24 mouse cellular contexts compared by ENCODE assay signal in genomic region chr2:135983972-135984371, GRCm38 (mm10).
A peak's percentile ranks its signal among the peaks of the same experiment; 100 is the strongest.
DNase-seq lines count a peak whose midpoint lies in the region; ATAC-seq and TF ChIP-seq lines count a peak whose summit lies in the region.
"Had no signal": no experiment of that assay in that cellular context is flagged by ENCODE, and none has a peak within 500 bp of the region (broad histone marks: within the 10 kb centered on the region; RNA-seq: fewer than 3 reads in every experiment).

No protein-coding gene starts in this region.

- H3K36me3 ChIP-seq in forebrain, embryonic 13.5 days (ENCODE audit: poor library complexity, severe bottlenecking), result peaks cover 18% of the 10 kb centered on the region; the same call in 1 of the 2 replicates
- no peaks in the 10 kb centered on the region for H3K36me3 ChIP-seq in forebrain, embryonic 15.5 days
- H3K36me3 ChIP-seq in heart, embryonic 10.5 days, result peaks cover 12% of the 10 kb centered on the region; the same call in 1 of the 2 replicates
- H3K36me3 ChIP-seq in myocyte (ENCODE audit: control insufficient read depth, insufficient read depth), result peaks cover 18% of the 10 kb centered on the region
- H3K36me3 ChIP-seq: embryonic facial prominence, embryonic 15.5 days had no signal

- DNase-seq in heart, adult 11 months, result peak; percentile 88
- DNase-seq in heart, embryonic 10.5 days (ENCODE audit: low spot score), result no peak
- no peak for DNase-seq in right cerebral cortex, postnatal 14 days
- DNase-seq: adrenal gland, postnatal 14 days; cerebellum, adult 2 months; cerebellum, postnatal 25 days; embryo, embryonic 11 days; heart, adult 2 months; kidney, adult 18-20 months; layer of hippocampus, adult 9-11 months; lung, postnatal 4 days; spleen, adult 18-20 months; thymus, postnatal 14 days had no signal

- no peak for TF ChIP-seq POLR2A in myocyte (IDR thresholded peaks at IDR 0.05; ENCODE audit: insufficient read length, low read depth)

- H3K27me3 ChIP-seq in forebrain, embryonic 13.5 days, result no peaks in the 10 kb centered on the region
- H3K27me3 ChIP-seq in forebrain, embryonic 15.5 days, result no peaks in the 10 kb centered on the region
- H3K27me3 ChIP-seq in heart, embryonic 10.5 days (ENCODE audit: insufficient read depth, poor library complexity, severe bottlenecking), result no peaks in the 10 kb centered on the region
- no peaks in the 10 kb centered on the region for H3K27me3 ChIP-seq in myocyte (ENCODE audit: control insufficient read depth, insufficient read depth, insufficient read length)
- H3K27me3 ChIP-seq: embryonic facial prominence, embryonic 15.5 days; hindbrain, embryonic 12.5 days had no signal

- peak; percentile 67; the same call in 1 of the 2 replicates for ATAC-seq in forebrain, embryonic 13.5 days
- ATAC-seq in forebrain, embryonic 15.5 days (replicated peaks), result no peak; the same call in 1 of the 2 replicates
- ATAC-seq in granulocyte monocyte progenitor cell, adult 5-6 weeks (replicated peaks; ENCODE audit: poor library complexity, severe bottlenecking), result peak; percentile 48
- ATAC-seq: CD4-positive, CD25-positive, alpha-beta regulatory T cell, adult 4 months; midbrain, embryonic 16.5 days had no signal

- WGBS in forebrain, embryonic 13.5 days, result 83% methylated on average over 4 of the region's 4 CpGs
- 75% methylated on average over 4 of the region's 4 CpGs for WGBS in forebrain, embryonic 15.5 days
- WGBS in heart, embryonic 10.5 days, result 63% methylated on average over 4 of the region's 4 CpGs

- no peak overlapping the region for H3K4me3 ChIP-seq in forebrain, embryonic 13.5 days
- H3K4me3 ChIP-seq in forebrain, embryonic 15.5 days, result no peak overlapping the region
- H3K4me3 ChIP-seq in heart, embryonic 10.5 days, result no peak overlapping the region
- H3K4me3 ChIP-seq in myocyte, result no peak overlapping the region
- H3K4me3 ChIP-seq: embryonic facial prominence, embryonic 15.5 days; heart, adult 2 months; hindbrain, embryonic 12.5 days; left cerebral cortex, adult 2 months; midbrain, embryonic 10.5 days had no signal

- H3K9ac ChIP-seq in forebrain, embryonic 13.5 days, result no peak overlapping the region
- H3K9ac ChIP-seq in forebrain, embryonic 15.5 days (replicated peaks), result no peak overlapping the region
- H3K9ac ChIP-seq: embryonic facial prominence, embryonic 15.5 days; hindbrain, embryonic 12.5 days had no signal

- no peak overlapping the region for H3ac ChIP-seq in myocyte (ENCODE audit: control insufficient read depth, insufficient read length)

- no peaks in the 10 kb centered on the region for H3K9me3 ChIP-seq in forebrain, embryonic 13.5 days (replicated peaks)
- H3K9me3 ChIP-seq in forebrain, embryonic 15.5 days, result no peaks in the 10 kb centered on the region
- no peaks in the 10 kb centered on the region for H3K9me3 ChIP-seq in heart, embryonic 10.5 days
- H3K9me3 ChIP-seq: embryonic facial prominence, embryonic 15.5 days; hindbrain, embryonic 12.5 days; midbrain, embryonic 10.5 days had no signal

- H3K4me2 ChIP-seq in forebrain, embryonic 13.5 days, result no peak overlapping the region
- no peak overlapping the region for H3K4me2 ChIP-seq in forebrain, embryonic 15.5 days (replicated peaks)
- H3K4me2 ChIP-seq in myocyte (ENCODE audit: low read depth), result no peak overlapping the region
- H3K4me2 ChIP-seq: embryonic facial prominence, embryonic 15.5 days; hindbrain, embryonic 12.5 days had no signal

- no peak overlapping the region for H3K27ac ChIP-seq in forebrain, embryonic 13.5 days
- H3K27ac ChIP-seq in forebrain, embryonic 15.5 days (replicated peaks), result no peak overlapping the region
- no peak overlapping the region for H3K27ac ChIP-seq in heart, embryonic 10.5 days
- H3K27ac ChIP-seq: embryonic facial prominence, embryonic 15.5 days; heart, adult 2 months; hindbrain, embryonic 12.5 days; kidney, postnatal 0 days; left cerebral cortex, adult 2 months; midbrain, embryonic 10.5 days had no signal

- no peaks in the 10 kb centered on the region for H3K79me2 ChIP-seq in myocyte (ENCODE audit: control insufficient read depth, insufficient read depth)

- H3K4me1 ChIP-seq in forebrain, embryonic 13.5 days, result no peaks in the 10 kb centered on the region
- no peaks in the 10 kb centered on the region for H3K4me1 ChIP-seq in forebrain, embryonic 15.5 days
- no peaks in the 10 kb centered on the region for H3K4me1 ChIP-seq in heart, embryonic 10.5 days
- H3K4me1 ChIP-seq: embryonic facial prominence, embryonic 15.5 days; hindbrain, embryonic 12.5 days had no signal

TF ChIP-seq in myocyte, 11 proteins besides CTCF, POLR2A, EP300 and RAD21:
- no peak for TF ChIP-seq TCF12 (IDR thresholded peaks at IDR 0.05; ENCODE audit: insufficient read depth, poor library complexity, severe bottlenecking)
- TF ChIP-seq MYOD1 (IDR thresholded peaks at IDR 0.05; ENCODE audit: control insufficient read depth in 1 of 3, insufficient read length in 2 of 3, low read depth in 2 of 3), result peak in 2 of 3 experiments; percentile 25 to 35
- no peak for TF ChIP-seq CEBPB (IDR thresholded peaks at IDR 0.05; ENCODE audit: insufficient read depth, poor library complexity, severe bottlenecking)
